Mouse (Mus musculus): ENCODE results near the gene Wdtc1.

Gene Wdtc1

GRCm38 (mm10) chr4:133353367-133354365, at the start of gene Wdtc1:
Gene Wdtc1 (minus strand): TSS chr4:133353481.
- no peak for DNase-seq

- DNase-seq, result no peak
Observed at GRCm38 (mm10) chr4:133402011-133402410, 48.7 kb upstream of the Wdtc1 start.

- no peak for DNase-seq
Observed at GRCm38 (mm10) chr4:133400098-133400497, 46.8 kb upstream of the Wdtc1 start.

- DNase-seq, result no peak
Observed at GRCm38 (mm10) chr4:133399509-133399908, 46.2 kb upstream of the Wdtc1 start.

GRCm38 (mm10) chr4:133398619-133399018, 45.3 kb upstream of the Wdtc1 start:
- DNase-seq, result no peak

- DNase-seq, result no peak
Observed at GRCm38 (mm10) chr4:133397961-133398360, 44.7 kb upstream of the Wdtc1 start.

- no peak for DNase-seq
Observed at GRCm38 (mm10) chr4:133397299-133397698, 44.0 kb upstream of the Wdtc1 start.

GRCm38 (mm10) chr4:133396079-133396478, 42.8 kb upstream of the Wdtc1 start:
- no peak for DNase-seq

- no peak for DNase-seq
Observed at GRCm38 (mm10) chr4:133394981-133395573, 41.8 kb upstream of the Wdtc1 start.

GRCm38 (mm10) chr4:133391185-133392040, 38.1 kb upstream of the Wdtc1 start:
- peak; percentile 61 for DNase-seq

GRCm38 (mm10) chr4:133390585-133390984, 37.3 kb upstream of the Wdtc1 start:
- no peak for DNase-seq

- DNase-seq, result no peak
Observed at GRCm38 (mm10) chr4:133390042-133390441, 36.8 kb upstream of the Wdtc1 start.

- no peak for DNase-seq
Observed at GRCm38 (mm10) chr4:133388781-133389552, 35.7 kb upstream of the Wdtc1 start.

GRCm38 (mm10) chr4:133387053-133387452, 33.8 kb upstream of the Wdtc1 start:
- DNase-seq, result no peak

- DNase-seq, result no peak
Observed at GRCm38 (mm10) chr4:133386061-133386797, 32.9 kb upstream of the Wdtc1 start.

GRCm38 (mm10) chr4:133381141-133381540, 27.9 kb upstream of the Wdtc1 start:
- DNase-seq, result no peak

- DNase-seq, result no peak
Observed at GRCm38 (mm10) chr4:133380532-133380931, 27.3 kb upstream of the Wdtc1 start.

- no peak for DNase-seq
Observed at GRCm38 (mm10) chr4:133379861-133380260, 26.6 kb upstream of the Wdtc1 start.

- DNase-seq, result no peak
Observed at GRCm38 (mm10) chr4:133379046-133379347, 25.7 kb upstream of the Wdtc1 start.

- DNase-seq, result peak; percentile 53
Observed at GRCm38 (mm10) chr4:133378236-133379045, 25.2 kb upstream of the Wdtc1 start.

All from right cerebral cortex, postnatal 25 days (tissue).